Mouse (Mus musculus) C2C12 (cell line): Measurements from ENCODE around the gene Phf8.

ENCODE experiments used
- CEBPB ChIP-seq: IDR thresholded peaks from one replicate; pipeline ENCODE4 v1.6.1; 2011; ENCODE audit warnings: low read depth, mild to moderate bottlenecking, control low read depth, moderate library complexity
- CTCF ChIP-seq: IDR thresholded peaks from one replicate; pipeline ENCODE4 v1.5.1; 2011; ENCODE audit not compliant: control insufficient read depth, insufficient read depth, insufficient read length
- FOSL1 ChIP-seq: IDR thresholded peaks from one replicate; pipeline ENCODE4 v1.8.0; 2011; ENCODE audit warnings: mild to moderate bottlenecking, low read length; ENCODE audit not compliant: poor library complexity, insufficient read depth, severe bottlenecking
- MAX ChIP-seq: IDR thresholded peaks from one replicate; pipeline ENCODE4 v1.6.1; 2011; ENCODE audit warnings: mild to moderate bottlenecking, control low read depth
- MYOD1 ChIP-seq: IDR thresholded peaks from one replicate; pipeline ENCODE4 v1.6.1; 2011; ENCODE audit warnings: low read depth; ENCODE audit not compliant: control insufficient read depth, insufficient read length
- MYOG ChIP-seq: IDR thresholded peaks from one replicate; pipeline ENCODE4 v1.6.1; 2011; ENCODE audit not compliant: control insufficient read depth, insufficient read length; ENCODE audit errors: extremely low read depth
- USF1 ChIP-seq: IDR thresholded peaks from one replicate; pipeline ENCODE4 v1.6.1; 2011; ENCODE audit warnings: low read depth, mild to moderate bottlenecking, control low read depth, moderate library complexity

DNA sequence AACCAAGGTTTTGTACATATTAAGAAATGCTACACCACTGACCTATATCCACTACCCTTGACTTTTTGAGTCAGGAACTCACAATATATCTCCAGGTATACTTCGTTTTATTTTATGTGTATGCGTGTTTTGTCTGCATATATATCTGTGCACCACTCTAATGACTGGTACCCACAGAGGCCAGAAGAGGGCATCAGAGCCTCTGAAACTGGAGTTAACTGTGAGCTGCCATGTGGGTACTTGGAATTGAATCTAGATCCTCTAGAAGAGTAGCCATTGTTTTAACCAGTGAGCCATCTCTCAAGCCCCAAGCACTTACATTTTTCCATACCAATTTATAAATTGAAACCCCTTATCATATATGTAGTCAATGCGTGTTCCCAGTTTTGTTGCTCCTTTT is 32.3 kb upstream of the Phf8 start:
- TF ChIP-seq CTCF (no peak), FOSL1 (no peak), CEBPB (no peak), MAX (no peak), MYOD1 (no peak), MYOG (no peak), USF1 (no peak)
